Comparison of ENCODE assay signal across 7 mouse cellular contexts in genomic region chr13:59584947-59585647, GRCm38 (mm10). TPM values are rescaled to one million over a fixed set of nuclear protein-coding genes. Genes with fewer than 3 reads are reported as not detected.
DNase-seq lines count a peak whose midpoint lies in the region; ATAC-seq and TF ChIP-seq lines count a peak whose summit lies in the region.

TSS of gene Agtpbp1 (minus strand) at chr13:59585227.
TSS of gene Naa35 (plus strand) at chr13:59585259.

- peak within 1 kb of the TSS; percentile 94 for H3K27ac ChIP-seq in embryonic facial prominence, embryonic 10.5 days (replicated peaks)
- H3K27ac ChIP-seq in intestine, postnatal 0 days (ENCODE audit: low read depth, low read length), result peak within 1 kb of the TSS; percentile 84
- H3K27ac ChIP-seq in midbrain, embryonic 12.5 days (replicated peaks), result peak within 1 kb of the TSS; percentile 74
- H3K27ac ChIP-seq in small intestine, adult 2 months (ENCODE audit: insufficient read depth, low read depth, low read length), result peak within 1 kb of the TSS; percentile 61

- intact Hi-C loops in left cerebral cortex, postnatal 4 days (cut with DNase I), result loop anchor here (10.0 kb wide), 1 partner anchor 950 kb away; no protein-coding TSS in a partner anchor

- under 1% methylated on average over 83 of the region's 83 CpGs for WGBS in embryonic facial prominence, embryonic 10.5 days
- under 1% methylated on average over 72 of the region's 83 CpGs for WGBS in intestine, postnatal 0 days
- under 1% methylated on average over 81 of the region's 83 CpGs for WGBS in midbrain, embryonic 12.5 days
- WGBS in small intestine, adult 2 months, result under 1% methylated on average over 83 of the region's 83 CpGs

- peak; percentile 65; the same call in 1 of the 2 replicates for TF ChIP-seq POLR2A in small intestine, adult 2 months (IDR thresholded peaks at IDR 0.05; ENCODE audit: low read depth, low read length)

- no peak for TF ChIP-seq CTCF in intestine, postnatal 0 days (IDR thresholded peaks at IDR 0.05; ENCODE audit: low read depth)
- no peak for TF ChIP-seq CTCF in small intestine, adult 2 months (IDR thresholded peaks at IDR 0.05; ENCODE audit: extremely low read depth, insufficient read length, insufficient replicate concordance, low read depth, low read length)

- peak within 1 kb of the TSS; percentile 94 for H3K4me3 ChIP-seq in embryonic facial prominence, embryonic 10.5 days
- H3K4me3 ChIP-seq in intestine, postnatal 0 days (ENCODE audit: low read depth, low read length), result peak within 1 kb of the TSS; percentile 87
- H3K4me3 ChIP-seq in midbrain, embryonic 12.5 days, result peak within 1 kb of the TSS; percentile 85
- H3K4me3 ChIP-seq in small intestine, adult 2 months (ENCODE audit: low read depth, low read length), result peak within 1 kb of the TSS; percentile 99

- H3K27me3 ChIP-seq in embryonic facial prominence, embryonic 10.5 days (replicated peaks; ENCODE audit: low read depth, poor library complexity, severe bottlenecking), result no peaks in the 10 kb centered on the region
- no peaks in the 10 kb centered on the region for H3K27me3 ChIP-seq in intestine, postnatal 0 days (replicated peaks; ENCODE audit: control insufficient read depth, insufficient read depth, low read length)
- no peaks in the 10 kb centered on the region for H3K27me3 ChIP-seq in midbrain, embryonic 12.5 days
- no peaks in the 10 kb centered on the region for H3K27me3 ChIP-seq in small intestine, adult 2 months (ENCODE audit: control insufficient read depth, insufficient read depth, low read length)

- peak within 1 kb of the TSS; percentile 85 for H3K4me2 ChIP-seq in intestine, postnatal 0 days (replicated peaks; ENCODE audit: low read depth)
- H3K4me2 ChIP-seq in midbrain, embryonic 12.5 days (replicated peaks), result peak within 1 kb of the TSS; percentile 80

- peaks cover 33% of the 10 kb centered on the region for H3K36me3 ChIP-seq in embryonic facial prominence, embryonic 10.5 days (replicated peaks)
- H3K36me3 ChIP-seq in intestine, postnatal 0 days (ENCODE audit: control insufficient read depth, insufficient read depth), result no peaks in the 10 kb centered on the region; the same call in 1 of the 2 replicates
- H3K36me3 ChIP-seq in midbrain, embryonic 12.5 days, result peaks cover 26% of the 10 kb centered on the region
- peaks cover 6% of the 10 kb centered on the region for H3K36me3 ChIP-seq in small intestine, adult 2 months (ENCODE audit: control insufficient read depth, insufficient read depth, low read length)

- no peaks in the 10 kb centered on the region for H3K9me3 ChIP-seq in embryonic facial prominence, embryonic 10.5 days
- no peaks in the 10 kb centered on the region for H3K9me3 ChIP-seq in intestine, postnatal 0 days (ENCODE audit: control insufficient read depth)
- H3K9me3 ChIP-seq in midbrain, embryonic 12.5 days, result no peaks in the 10 kb centered on the region

- ATAC-seq in intestine, postnatal 0 days, result peak; percentile 99
- peak; percentile 98 for ATAC-seq in midbrain, embryonic 12.5 days (ENCODE audit: low FRiP score, low read depth)

- H3K4me1 ChIP-seq in embryonic facial prominence, embryonic 10.5 days, result peaks cover 25% of the 10 kb centered on the region
- H3K4me1 ChIP-seq in intestine, postnatal 0 days (replicated peaks; ENCODE audit: control insufficient read depth, insufficient read depth, low read length), result 0 out of 2 replicates have a peak, but pooled peaks cover 3% of the 10 kb centered on the region
- peaks cover 28% of the 10 kb centered on the region for H3K4me1 ChIP-seq in midbrain, embryonic 12.5 days
- peaks cover 4% of the 10 kb centered on the region; the same call in 1 of the 2 replicates for H3K4me1 ChIP-seq in small intestine, adult 2 months (ENCODE audit: control insufficient read depth, insufficient read depth, insufficient read length, low read length)

- peak within 1 kb of the TSS; percentile 81 for H3K9ac ChIP-seq in intestine, postnatal 0 days (ENCODE audit: low read depth, low read length)
- H3K9ac ChIP-seq in midbrain, embryonic 12.5 days (replicated peaks), result peak within 1 kb of the TSS; percentile 88

- peak; percentile 99 for DNase-seq in adrenal gland, postnatal 10 days
- DNase-seq in embryonic facial prominence, embryonic 10.5 days (ENCODE audit: low spot score), result peak; percentile 99
- peak; percentile 85 for DNase-seq in gonadal fat pad, adult 2 months (ENCODE audit: low read depth)
- DNase-seq in left cerebral cortex, postnatal 4 days, result peak; percentile 100

RNA-seq across cellular contexts. Expression of gene Agtpbp1, which starts in this region (rescaled TPM):
- 10 to 100 TPM; 29.7 to 49.9 TPM for total RNA-seq in adrenal gland, postnatal 10 days (2021)
- 10.4 and 10.8 TPM in 2 replicates for polyA plus RNA-seq in embryonic facial prominence, embryonic 10.5 days (2016; fragmentation: Nextera tagmentation; extraction: Ambion mirVana)
- polyA plus RNA-seq in gonadal fat pad, adult 2 months (2012; rRNA removed), result 8.8 and 11.0 TPM in 2 replicates
- polyA plus RNA-seq in intestine, postnatal 0 days (2015; fragmentation: Nextera tagmentation; extraction: Ambion mirVana), result 7.3 TPM in 2 replicates
- total RNA-seq in left cerebral cortex, postnatal 4 days (2021), result 100 to 1,000 TPM; 329 to 336 TPM
- polyA plus RNA-seq in midbrain, embryonic 12.5 days (2016; fragmentation: Nextera tagmentation; extraction: Ambion mirVana), result 29.5 and 30.4 TPM in 2 replicates
- 1.7 and 2.9 TPM in 2 replicates for polyA plus RNA-seq in small intestine, adult 2 months (2012; rRNA removed)

RNA-seq across cellular contexts. Expression of gene Naa35, which starts in this region (rescaled TPM):
- total RNA-seq in adrenal gland, postnatal 10 days (2021), result 10 to 100 TPM; 54.9 to 63.5 TPM
- 111 and 114 TPM in 2 replicates for polyA plus RNA-seq in embryonic facial prominence, embryonic 10.5 days (2016; fragmentation: Nextera tagmentation; extraction: Ambion mirVana)
- 24.1 and 33.8 TPM in 2 replicates for polyA plus RNA-seq in gonadal fat pad, adult 2 months (2012; rRNA removed)
- polyA plus RNA-seq in intestine, postnatal 0 days (2015; fragmentation: Nextera tagmentation; extraction: Ambion mirVana), result 39.8 and 44.7 TPM in 2 replicates
- total RNA-seq in left cerebral cortex, postnatal 4 days (2021), result 100 to 1,000 TPM; 129 to 143 TPM
- polyA plus RNA-seq in midbrain, embryonic 12.5 days (2016; fragmentation: Nextera tagmentation; extraction: Ambion mirVana), result 128 and 136 TPM in 2 replicates
- 20.2 and 31.3 TPM in 2 replicates for polyA plus RNA-seq in small intestine, adult 2 months (2012; rRNA removed)

Comparison
In these comparisons a context has a peak if more than half of its experiments do, and no peak if none do; other contexts are left out.
1. Peak in every context shown above with its lines: DNase-seq, ATAC-seq, H3K4me3 ChIP-seq and H3K27ac ChIP-seq.
2. RNA of gene Agtpbp1 (total RNA-seq): 329 to 336 TPM in left cerebral cortex, postnatal 4 days; 29.7 to 49.9 TPM in adrenal gland, postnatal 10 days; every median in the first group is over 4 times any median in the second.